Mouse (Mus musculus) stomach, postnatal 0 days (tissue): ENCODE data around the gene Abi2. TPM values are rescaled to one million over a fixed set of nuclear protein-coding genes. Genes with fewer than 3 reads are reported as not detected.

Experiments used
- ATAC-seq: fragments of 200-750 bp; cut with Nextera tagmentation; 2 replicates; pipeline ENCODE4 v1.8.0; 2017; ENCODE audit not compliant: low FRiP score, low TSS enrichment
- DNase-seq: peaks from one replicate; pipeline ENCODE4 v3.0.0-alpha.2; 2016; ENCODE audit warnings: low spot score
- H3K27ac ChIP-seq: fragments of 300-500 bp; sonication (generic); replicated peaks from 2 replicates; pipeline ENCODE4 v1.5.1; 2014; ENCODE audit warnings: mild to moderate bottlenecking, control low read depth
- H3K27me3 ChIP-seq: fragments of 300-500 bp; sonication (generic); 2 replicates; pipeline ENCODE4 v1.6.1; 2014; ENCODE audit warnings: low read length; ENCODE audit not compliant: control insufficient read depth, insufficient read depth
- H3K36me3 ChIP-seq: fragments of 300-500 bp; sonication (generic); 2 replicates; pipeline ENCODE4 v1.6.1; 2014; ENCODE audit warnings: low read length, mixed read lengths; ENCODE audit not compliant: control insufficient read depth, insufficient read depth
- H3K4me1 ChIP-seq: fragments of 300-500 bp; sonication (generic); replicated peaks from 2 replicates; pipeline ENCODE4 v1.6.1; 2014; ENCODE audit warnings: antibody characterized with exemption; ENCODE audit not compliant: control insufficient read depth, insufficient read depth
- H3K4me2 ChIP-seq: fragments of 300-500 bp; sonication (generic); replicated peaks from 2 replicates; pipeline ENCODE4 v1.6.1; 2014; ENCODE audit warnings: low read depth, mild to moderate bottlenecking, control low read depth, moderate library complexity
- H3K4me3 ChIP-seq: fragments of 300-500 bp; sonication (generic); 2 replicates; pipeline ENCODE4 v1.5.1; 2014; ENCODE audit warnings: low read depth, low read length, control low read depth
- H3K9ac ChIP-seq: fragments of 300-500 bp; sonication (generic); 2 replicates; pipeline ENCODE4 v1.6.1; 2014; ENCODE audit warnings: mild to moderate bottlenecking, low read length, control low read depth, mixed read lengths
- H3K9me3 ChIP-seq: fragments of 300-500 bp; sonication (generic); 2 replicates; pipeline ENCODE4 v1.6.1; 2016; ENCODE audit warnings: low read length; ENCODE audit not compliant: control insufficient read depth
- CTCF ChIP-seq: IDR thresholded peaks from 2 replicates; pipeline ENCODE4 v1.5.1; 2016; ENCODE audit warnings: antibody characterized with exemption, low read depth, mild to moderate bottlenecking, moderate library complexity
- EP300 ChIP-seq: optimal IDR thresholded peaks from 2 replicates; pipeline ENCODE3; 2016; ENCODE audit warnings: antibody characterized with exemption
- WGBS: fragments of 180-500 bp; shearing (Covaris S2); extraction: QIAGEN DNeasy Blood & Tissue Kit; methylation state at CpG from one replicate; pipeline ENCODE4 v1.1.7; 2014; 5-methylcytosine and 5-hydroxymethylcytosine counted together
- polyA plus RNA-seq: library from polyadenylated mRNA; unstranded; fragments of >200 nt; fragmentation: Nextera tagmentation; extraction: Ambion mirVana; gene quantifications from 2 replicates; pipeline ENCODE4 v1.2.1, GENCODE M21; 2015

Abi2 gene
- polyA plus RNA-seq, 1 experiment from 2014 or later: 6.8 TPM

DNA sequence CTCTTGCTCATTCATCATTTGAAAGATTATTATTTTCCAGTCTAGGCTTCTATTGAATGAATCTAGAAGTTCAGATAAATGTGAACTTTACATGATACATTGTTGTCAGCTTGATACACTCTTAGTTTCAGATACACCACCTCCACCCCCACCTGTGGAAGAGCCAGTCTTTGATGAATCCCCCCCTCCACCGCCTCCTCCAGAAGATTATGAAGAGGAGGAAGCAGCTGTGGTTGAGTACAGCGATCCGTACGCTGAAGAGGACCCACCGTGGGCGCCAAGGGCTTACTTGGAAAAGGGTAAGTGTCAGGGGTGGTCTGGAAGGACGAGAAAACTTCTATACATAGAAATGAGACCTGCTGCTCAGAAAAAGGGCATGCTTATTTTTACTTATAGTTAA is 61.1 kb downstream of the Abi2 start:
- Histone ChIP-seq H3K9ac (no peak overlapping the region), H3K4me2 (no peak overlapping the region), H3K9me3 (no peaks in the 10 kb centered on the region), H3K36me3 (no peaks in the 10 kb centered on the region; the same call in 1 of the 2 replicates), H3K4me3 (no peak overlapping the region), H3K27me3 (no peaks in the 10 kb centered on the region), H3K4me1 (no peaks in the 10 kb centered on the region), H3K27ac (no peak overlapping the region)
- ATAC-seq (no peak), DNase-seq (no peak)
- TF ChIP-seq EP300 (no peak), CTCF (no peak)
- 88% methylated on average over 7 of the region's 7 CpGs for WGBS

DNA sequence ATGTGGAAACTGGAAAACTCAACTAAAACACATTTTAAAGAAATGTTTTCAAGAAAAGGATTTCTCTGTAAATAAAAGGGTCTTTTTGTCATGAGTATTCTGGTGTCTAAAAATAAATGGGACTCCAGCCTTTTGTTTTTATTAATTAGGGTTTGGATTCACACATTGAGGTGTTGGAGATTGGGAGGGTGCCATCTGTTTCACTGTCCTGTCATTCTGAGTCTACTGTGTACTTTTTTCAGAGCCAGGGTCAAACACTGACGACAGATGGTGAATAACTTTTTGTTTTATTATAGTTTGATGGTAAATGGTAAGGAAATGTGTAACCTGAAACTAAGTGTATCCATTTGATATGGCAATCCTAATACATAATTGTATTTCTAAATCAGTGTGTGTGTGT is 72.1 kb downstream of the Abi2 start:
- no peaks in the 10 kb centered on the region for H3K27me3 ChIP-seq
- H3K9ac ChIP-seq: no peak overlapping the region
- TF ChIP-seq CTCF (no peak), EP300 (no peak)
- H3K27ac ChIP-seq: no peak overlapping the region
- ATAC-seq: no peak
- 29% methylated on average over 1 of the region's 1 CpGs for WGBS
- no peaks in the 10 kb centered on the region for H3K36me3 ChIP-seq
- no peak overlapping the region for H3K4me2 ChIP-seq
- DNase-seq: no peak
- no peaks in the 10 kb centered on the region for H3K9me3 ChIP-seq
- H3K4me1 ChIP-seq: no peaks in the 10 kb centered on the region
- no peak overlapping the region for H3K4me3 ChIP-seq

DNA sequence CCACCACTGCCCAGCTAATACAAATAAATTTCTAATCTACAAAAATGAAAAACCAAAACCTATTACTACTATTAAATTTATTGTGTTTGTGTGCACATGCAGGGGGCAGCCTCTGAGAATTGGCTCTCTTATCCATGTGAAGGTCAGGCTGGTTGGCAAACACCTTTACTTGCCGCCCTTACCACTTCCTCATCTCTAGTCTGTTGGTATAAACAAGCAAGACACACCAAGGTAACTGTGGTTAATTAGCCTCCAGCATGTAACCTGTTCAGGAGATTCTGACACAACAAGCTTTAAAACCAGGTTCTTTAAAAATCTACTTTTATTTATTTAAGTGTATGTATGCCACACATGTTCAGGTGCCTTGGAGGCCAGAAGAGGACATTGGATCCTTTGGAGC is 73.5 kb downstream of the Abi2 start:
- Histone ChIP-seq H3K9ac (no peak overlapping the region), H3K9me3 (no peaks in the 10 kb centered on the region), H3K27me3 (no peaks in the 10 kb centered on the region), H3K4me1 (no peaks in the 10 kb centered on the region), H3K27ac (no peak overlapping the region), H3K36me3 (no peaks in the 10 kb centered on the region), H3K4me3 (no peak overlapping the region), H3K4me2 (no peak overlapping the region)
- TF ChIP-seq CTCF (no peak), EP300 (no peak)
- no peak for DNase-seq
- ATAC-seq: no peak
- 92% methylated on average over 1 of the region's 1 CpGs for WGBS

DNA sequence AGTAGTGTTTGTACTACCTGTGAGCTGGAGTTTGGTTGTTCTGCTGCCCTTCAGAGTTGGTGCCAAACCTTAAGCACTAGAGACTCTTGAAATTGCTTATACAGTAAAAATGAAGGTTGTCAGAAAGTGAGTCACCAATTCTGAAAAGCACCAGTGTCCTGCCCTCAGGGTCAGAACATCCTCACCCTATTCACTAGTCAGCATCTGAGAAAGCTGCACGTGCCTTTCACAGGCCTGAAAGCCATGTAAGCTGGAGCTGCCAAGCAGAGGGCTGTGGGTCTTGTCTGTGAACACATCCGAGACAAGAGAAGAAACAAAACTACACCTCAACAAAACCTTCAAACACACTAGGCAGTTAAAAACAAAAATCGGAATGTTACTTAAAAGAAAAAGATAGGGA is 76.2 kb downstream of the Abi2 start:
- DNase-seq (no peak), ATAC-seq (no peak)
- no peaks in the 10 kb centered on the region for H3K27me3 ChIP-seq
- H3K4me3 ChIP-seq: no peak overlapping the region
- H3K36me3 ChIP-seq: peaks cover 12% of the 10 kb centered on the region; the same call in 1 of the 2 replicates
- no peak overlapping the region for H3K27ac ChIP-seq
- H3K4me1 ChIP-seq: no peaks in the 10 kb centered on the region
- H3K9ac ChIP-seq: no peak overlapping the region
- no peak overlapping the region for H3K4me2 ChIP-seq
- H3K9me3 ChIP-seq: no peaks in the 10 kb centered on the region
- no peak for TF ChIP-seq CTCF
- TF ChIP-seq EP300: no peak
- 68% methylated on average over 3 of the region's 3 CpGs for WGBS

DNA sequence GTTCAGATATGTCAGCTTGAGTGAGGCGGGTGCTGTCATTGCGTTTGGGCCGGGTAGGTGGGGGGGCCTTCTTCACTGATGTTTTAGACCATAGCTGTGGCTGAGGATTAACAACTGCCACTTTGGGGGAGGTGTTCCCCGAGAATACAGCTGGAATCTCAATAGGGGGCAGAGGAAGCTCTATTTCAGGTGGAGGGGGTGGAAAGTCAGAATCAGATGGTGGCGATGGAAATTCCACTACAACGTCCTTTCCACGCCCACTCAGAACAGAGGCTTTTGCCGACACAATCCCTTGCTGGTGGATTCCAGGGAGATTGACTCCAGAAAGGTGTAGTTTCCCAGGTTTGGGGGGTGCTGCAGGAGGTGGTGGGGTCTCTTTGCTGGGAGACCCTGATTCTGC is 79.2 kb downstream of the Abi2 start:
- 85% methylated on average over 8 of the region's 8 CpGs for WGBS
- Histone ChIP-seq H3K36me3 (peaks cover 21% of the 10 kb centered on the region; the same call in 1 of the 2 replicates), H3K27me3 (no peaks in the 10 kb centered on the region), H3K9ac (no peak overlapping the region), H3K27ac (no peak overlapping the region), H3K4me2 (no peak overlapping the region), H3K4me3 (no peak overlapping the region), H3K9me3 (no peaks in the 10 kb centered on the region), H3K4me1 (no peaks in the 10 kb centered on the region)
- ATAC-seq (no peak), DNase-seq (no peak)
- TF ChIP-seq CTCF (no peak), EP300 (no peak)

DNA sequence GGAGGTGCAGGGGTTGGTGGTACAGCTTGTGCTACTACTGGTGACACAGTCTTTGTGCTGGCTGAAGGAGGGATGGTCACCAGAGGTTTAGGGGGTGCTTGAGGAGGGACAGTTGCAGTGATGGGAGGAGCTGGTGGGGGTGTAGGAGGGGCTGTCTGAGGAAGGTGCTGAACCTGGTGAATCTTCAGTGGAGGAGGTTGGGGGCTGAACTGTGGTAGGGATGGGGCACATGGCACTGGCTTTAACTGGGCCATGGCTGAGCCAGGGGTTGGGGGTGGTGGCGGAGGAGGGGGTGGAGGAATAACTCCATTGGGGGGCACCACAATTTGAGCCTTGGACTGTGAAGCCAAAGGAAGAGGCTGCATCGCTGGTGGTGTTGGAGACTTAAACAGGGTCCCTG is 80.2 kb downstream of the Abi2 start:
- Histone ChIP-seq H3K27ac (no peak overlapping the region), H3K9me3 (no peaks in the 10 kb centered on the region), H3K9ac (no peak overlapping the region), H3K4me2 (no peak overlapping the region), H3K4me1 (no peaks in the 10 kb centered on the region), H3K36me3 (peaks cover 21% of the 10 kb centered on the region; the same call in 1 of the 2 replicates), H3K4me3 (no peak overlapping the region), H3K27me3 (no peaks in the 10 kb centered on the region)
- no peak for TF ChIP-seq CTCF
- no peak for TF ChIP-seq EP300
- WGBS: 88% methylated on average over 2 of the region's 2 CpGs
- ATAC-seq: no peak
- DNase-seq: no peak
